Mouse (Mus musculus): Measurements from ENCODE around the gene Dop1a.

DNA sequence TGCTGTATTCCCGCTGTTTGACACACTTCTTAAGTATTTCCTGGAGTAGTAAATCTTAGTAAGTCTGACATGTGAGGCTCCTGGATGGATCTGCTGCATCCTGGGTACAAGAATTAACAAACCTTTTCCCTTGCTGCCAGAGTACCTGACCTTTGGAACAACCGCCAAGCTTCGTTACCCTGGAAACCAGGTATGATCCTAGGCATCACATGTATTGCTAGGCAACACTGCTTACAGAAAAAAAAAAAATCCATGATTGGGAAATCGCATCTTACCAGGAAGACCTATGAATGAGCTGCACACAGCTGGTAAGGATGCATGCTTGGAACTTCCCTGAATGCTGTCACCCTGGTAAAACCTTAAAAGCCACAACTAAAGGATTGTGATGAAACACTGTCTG, 24.7 kb upstream of the Dop1a start:
- TF ChIP-seq CTCF (IDR thresholded peaks at IDR 0.05; ENCODE audit: low read depth) (no peak), EP300 (IDR thresholded peaks at IDR 0.05; ENCODE audit: low read depth) (no peak)
